Mouse (Mus musculus) kidney, postnatal 36 days (tissue): ENCODE measurements around the gene Plcb1.
"Not testable (repeated sequence)": the region's sequence is repeated elsewhere in the genome, so short reads cannot be mapped to it uniquely, and the experiment has no call there.

Experiments
- DNase-seq, 2 experiments: peaks; one replicate each; pipeline ENCODE4 v3.0.0; 2021 to 2022; ENCODE audit warnings: mixed read lengths in 2 of 2

Gene Plcb1

GRCm38 (mm10) chr2:135328756-135329155 lies 542.9 kb downstream of the Plcb1 start:
- DNase-seq: peak; percentile 29 to 34

GRCm38 (mm10) chr2:135329782-135330545 lies 544.1 kb downstream of the Plcb1 start:
- peak; percentile 53 for DNase-seq

- DNase-seq: no peak
These were observed 546.0 kb downstream of the Plcb1 start for GRCm38 (mm10) chr2:135331868-135332267.

- DNase-seq: no peak
These were observed 570.4 kb downstream of the Plcb1 start for GRCm38 (mm10) chr2:135356311-135356710.

- DNase-seq: peak; percentile 16 to 32
These were observed 575.9 kb downstream of the Plcb1 start for GRCm38 (mm10) chr2:135361798-135362197.

GRCm38 (mm10) chr2:135362948-135363347 lies 577.1 kb downstream of the Plcb1 start:
- DNase-seq: no peak

- no peak for DNase-seq
These were observed 584.5 kb downstream of the Plcb1 start for GRCm38 (mm10) chr2:135370259-135370835.

- DNase-seq: not testable (repeated sequence)
These were observed 594.9 kb downstream of the Plcb1 start for GRCm38 (mm10) chr2:135380796-135381195.

GRCm38 (mm10) chr2:135381396-135381795 lies 595.5 kb downstream of the Plcb1 start:
- no peak for DNase-seq

- DNase-seq: peak; percentile 18 to 49
These were observed 602.1 kb downstream of the Plcb1 start for GRCm38 (mm10) chr2:135387990-135388389.

GRCm38 (mm10) chr2:135394698-135395097 lies 608.8 kb downstream of the Plcb1 start:
- no peak for DNase-seq

- no peak for DNase-seq
These were observed 610.5 kb downstream of the Plcb1 start for GRCm38 (mm10) chr2:135396375-135396774.

GRCm38 (mm10) chr2:135397970-135398369 lies 612.1 kb downstream of the Plcb1 start:
- no peak for DNase-seq

GRCm38 (mm10) chr2:135399760-135400159 lies 613.9 kb downstream of the Plcb1 start:
- peak; percentile 20 to 30 for DNase-seq

- no peak for DNase-seq
These were observed 617.0 kb downstream of the Plcb1 start for GRCm38 (mm10) chr2:135402916-135403315.

- no peak for DNase-seq
These were observed 617.5 kb downstream of the Plcb1 start for GRCm38 (mm10) chr2:135403344-135403743.

GRCm38 (mm10) chr2:135404095-135404494 lies 618.2 kb downstream of the Plcb1 start:
- DNase-seq: peak in 1 of 2 experiments; percentile 16

GRCm38 (mm10) chr2:135409418-135410097 lies 623.7 kb downstream of the Plcb1 start:
- no peak for DNase-seq

GRCm38 (mm10) chr2:135411675-135412074 lies 625.8 kb downstream of the Plcb1 start:
- DNase-seq: no peak

- no peak for DNase-seq
These were observed 629.3 kb downstream of the Plcb1 start for GRCm38 (mm10) chr2:135415137-135415536.

GRCm38 (mm10) chr2:135419301-135419700 lies 633.4 kb downstream of the Plcb1 start:
- DNase-seq: no peak

GRCm38 (mm10) chr2:135434947-135435515 lies 649.2 kb downstream of the Plcb1 start:
- DNase-seq: no peak

- DNase-seq: no peak
These were observed 653.2 kb downstream of the Plcb1 start for GRCm38 (mm10) chr2:135439034-135439433.
